In genomic region chr8:20408441-20409030, GRCm38 (mm10) we compare ENCODE assay signal across 12 mouse cellular contexts. TPM values are rescaled to one million over a fixed set of nuclear protein-coding genes. Genes with fewer than 3 reads are reported as not detected.
A peak's percentile ranks its signal among the peaks of the same experiment; 100 is the strongest.
DNase-seq lines count a peak whose midpoint lies in the region; ATAC-seq and TF ChIP-seq lines count a peak whose summit lies in the region.
"Not testable (repeated sequence)": the region's sequence is repeated elsewhere in the genome, so short reads cannot be mapped to it uniquely, and the experiment has no call there.
"Had no signal": no experiment of that assay in that cellular context is flagged by ENCODE, and none has a peak within 500 bp of the region (broad histone marks: within the 10 kb centered on the region; RNA-seq: fewer than 3 reads in every experiment).

No protein-coding gene starts in this region.

- not testable (repeated sequence) for H3K36me3 ChIP-seq in hindbrain, postnatal 0 days (ENCODE audit: insufficient read depth, low read length)

- H3K9ac ChIP-seq in hindbrain, postnatal 0 days (replicated peaks; ENCODE audit: low read length): not testable (repeated sequence)

- DNase-seq in MN1 (ENCODE audit: low spot score): peak; percentile 4
- DNase-seq in cerebellum, adult 11-12 months: peak; percentile 21
- DNase-seq in gastrocnemius, postnatal 14 days: peak; percentile 23
- DNase-seq in hindbrain, postnatal 0 days (ENCODE audit: low spot score): peak; percentile 0
- peak; percentile 27 to 31 for DNase-seq in left cerebral cortex, adult 18-20 months (ENCODE audit: low spot score in 2 of 2)
- DNase-seq in lung, postnatal 10 days: peak; percentile 32
- peak; percentile 39 for DNase-seq in spleen, postnatal 10 days (ENCODE audit: low spot score in 2 of 2)
- peak; percentile 37 for DNase-seq in urinary bladder, adult 2 months (ENCODE audit: low spot score)

- not testable (repeated sequence) for ATAC-seq in hindbrain, postnatal 0 days

- H3K27ac ChIP-seq in hindbrain, postnatal 0 days: not testable (repeated sequence)

- not testable (repeated sequence) for H3K4me3 ChIP-seq in hindbrain, postnatal 0 days (ENCODE audit: low read length)

- not testable (repeated sequence) for H3K27me3 ChIP-seq in hindbrain, postnatal 0 days (ENCODE audit: insufficient read depth, low read length)

- intact Hi-C loops in gastrocnemius, postnatal 14 days (cut with DNase I; ENCODE audit: low total_unique reads): not testable (repeated sequence)

- not testable (repeated sequence) for H3K4me2 ChIP-seq in hindbrain, postnatal 0 days (ENCODE audit: low read depth, low read length)

- not testable (repeated sequence) for H3K4me1 ChIP-seq in hindbrain, postnatal 0 days (ENCODE audit: insufficient read depth, low read length)

- H3K9me3 ChIP-seq in hindbrain, postnatal 0 days (ENCODE audit: low read length): not testable (repeated sequence)

- TF ChIP-seq CTCF in hindbrain, postnatal 0 days (IDR thresholded peaks at IDR 0.05; ENCODE audit: low read depth): not testable (repeated sequence)

- WGBS in hindbrain, postnatal 0 days: 89% methylated on average over 7 of the region's 8 CpGs

RNA-seq across cellular contexts. Expression of gene Gm15319, which starts 45.5 kb away (rescaled TPM):
- under 1 TPM in 1 of 2 experiments, not detected in 1; 0.16 TPM for total RNA-seq in gastrocnemius, postnatal 14 days (2021)
- total RNA-seq in hindbrain, postnatal 0 days (2014; rRNA removed): 0.37 TPM in 1 of 2 replicates, not detected in the other
- polyA plus RNA-seq in hindbrain, postnatal 0 days (2015; fragmentation: Nextera tagmentation; extraction: Ambion mirVana): 0.11 TPM in 1 of 2 replicates, not detected in the other
- 1 to 10 TPM; 1.3 to 2.6 TPM for total RNA-seq in left cerebral cortex, adult 18-20 months (2021)
- 0.04 TPM in 1 of 2 replicates, not detected in the other for polyA plus RNA-seq in urinary bladder, adult 2 months (2012; rRNA removed)
- total RNA-seq: CH12.LX had no signal
- polyA plus RNA-seq: embryonic facial prominence, embryonic 11.5 days; forebrain, embryonic 12.5 days; liver, embryonic 14.5 days had no signal
